Mouse (Mus musculus) neural tube, postnatal 0 days (tissue): ENCODE measurements around the gene Mtfmt. TPM values are rescaled to one million over a fixed set of nuclear protein-coding genes. Genes with fewer than 3 reads are reported as not detected.

Source experiments
- polyA plus RNA-seq: library from polyadenylated mRNA; unstranded; fragments of >200 nt; fragmentation: Nextera tagmentation; extraction: Ambion mirVana; gene quantifications from 2 replicates; pipeline ENCODE4 v1.2.1, GENCODE M21; 2015

Mtfmt gene
- 19.6 and 20.9 TPM in 2 replicates for polyA plus RNA-seq

GRCm38 (mm10) chr9:65435671-65436301 lies at the start of gene Mtfmt:
Mtfmt (plus strand) TSS chr9:65435782.

GRCm38 (mm10) chr9:65391613-65391964 lies 44.0 kb upstream of the Mtfmt start, which contains the start of gene Kbtbd13:
Kbtbd13 (minus strand) TSS chr9:65391652.

GRCm38 (mm10) chr9:65398279-65398678 lies 37.3 kb upstream of the Mtfmt start, which contains the start of gene Rasl12:
Rasl12 (plus strand) TSS chr9:65398506.

DNA sequence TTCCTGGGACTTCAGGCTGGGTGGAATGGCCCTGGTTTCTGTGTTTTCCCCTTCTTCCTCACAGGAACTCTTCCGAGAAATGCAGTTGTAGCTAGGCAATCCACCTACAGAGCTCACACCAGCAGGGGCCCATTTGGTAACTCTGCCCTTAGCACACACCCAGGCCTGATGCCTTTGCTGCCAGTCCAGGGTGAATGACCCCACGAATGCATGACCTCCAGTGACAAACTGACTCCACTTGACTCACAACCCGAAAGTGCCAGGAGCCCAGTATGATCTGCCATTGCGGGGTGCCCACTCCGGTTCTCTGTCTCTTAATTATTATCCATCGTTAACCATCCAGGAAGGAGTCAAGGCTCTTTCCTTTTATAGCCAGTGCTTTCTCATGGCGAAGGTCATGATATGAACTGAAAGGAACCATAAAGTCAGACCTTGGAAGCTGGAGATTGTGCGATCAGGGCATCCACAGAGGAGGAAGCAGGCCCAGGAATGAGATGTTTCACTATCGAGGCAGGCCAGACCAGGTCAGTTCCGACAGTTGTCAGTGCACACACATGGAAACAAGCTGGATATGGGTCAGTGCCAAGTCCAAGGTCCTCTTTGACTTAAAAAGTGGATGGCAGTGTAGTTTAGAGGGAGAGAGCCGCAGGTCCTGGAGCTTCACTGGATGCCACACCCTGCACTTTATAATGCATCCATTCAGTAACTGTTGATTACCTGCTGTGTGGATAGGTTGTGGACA lies 12.7 kb upstream of the Mtfmt start, which contains the start of gene Slc51b:
Gene Slc51b (minus strand): TSS at position 196 of the 742 bp plus-strand sequence.

GRCm38 (mm10) chr9:65460732-65461442 lies 25.3 kb downstream of the Mtfmt start, which contains the start of gene Spg21:
Spg21 (plus strand) TSS chr9:65460947.

Other genes with a start within 250 kb of the Mtfmt start
- gene Parp16, start 240.4 kb upstream of the Mtfmt start, polyA plus RNA-seq, result 7.5 and 9.4 TPM in 2 replicates
- 0.19 and 0.23 TPM in 2 replicates for gene Cilp, start 170.6 kb upstream of the Mtfmt start, polyA plus RNA-seq
- gene Clpx, start 141.5 kb upstream of the Mtfmt start, polyA plus RNA-seq, result 33.9 and 35.7 TPM in 2 replicates
- 13.2 and 15.3 TPM in 2 replicates for gene Pdcd7, start 89.7 kb upstream of the Mtfmt start, polyA plus RNA-seq
- 3.8 and 5.0 TPM in 2 replicates for gene Ubap1l, start 74.7 kb upstream of the Mtfmt start, polyA plus RNA-seq
- 0.22 and 0.69 TPM in 2 replicates for gene Kbtbd13, start 44.1 kb upstream of the Mtfmt start, polyA plus RNA-seq
- gene Rasl12, start 37.3 kb upstream of the Mtfmt start, polyA plus RNA-seq, result 4.3 and 5.9 TPM in 2 replicates
- gene Slc51b, start 12.8 kb upstream of the Mtfmt start, polyA plus RNA-seq, result not detected in 2 replicates
- 76.2 and 82.0 TPM in 2 replicates for gene Spg21, start 25.2 kb downstream of the Mtfmt start, polyA plus RNA-seq
- gene Ankdd1a, start 84.4 kb downstream of the Mtfmt start, polyA plus RNA-seq, result 0.65 and 1.1 TPM in 2 replicates
- 5.6 and 6.4 TPM in 2 replicates for gene Plekho2, start 144.3 kb downstream of the Mtfmt start, polyA plus RNA-seq
- gene Pif1, start 151.4 kb downstream of the Mtfmt start, polyA plus RNA-seq, result 1.4 TPM in 2 replicates
- 3.1 and 3.3 TPM in 2 replicates for gene Rbpms2, start 193.9 kb downstream of the Mtfmt start, polyA plus RNA-seq
- gene Oaz2, start 232.2 kb downstream of the Mtfmt start, polyA plus RNA-seq, result 321 and 378 TPM in 2 replicates